Comparison of ENCODE assay signal across 7 mouse cellular contexts in genomic region chr7:30553021-30553589, GRCm38 (mm10). TPM values are rescaled to one million over a fixed set of nuclear protein-coding genes. Genes with fewer than 3 reads are reported as not detected.
DNase-seq lines count a peak whose midpoint lies in the region; ATAC-seq and TF ChIP-seq lines count a peak whose summit lies in the region.

No protein-coding gene starts in this region.

- TF ChIP-seq POLR2A in bone marrow macrophage, adult 2 months (IDR thresholded peaks at IDR 0.05; ENCODE audit: borderline replicate concordance, low read depth, low read length) = no peak

- peak overlapping the region; percentile 59 for H3K9ac ChIP-seq in forebrain, embryonic 14.5 days (ENCODE audit: low read length)
- H3K9ac ChIP-seq in limb, embryonic 12.5 days (replicated peaks) = peak overlapping the region; percentile 75
- peak overlapping the region; percentile 70 for H3K9ac ChIP-seq in midbrain, embryonic 13.5 days (replicated peaks)

- peaks cover 6% of the 10 kb centered on the region for H3K4me1 ChIP-seq in bone marrow macrophage, adult 2 months (ENCODE audit: control insufficient read depth, insufficient read depth, low read length)
- peaks cover 11% of the 10 kb centered on the region for H3K4me1 ChIP-seq in forebrain, embryonic 14.5 days (ENCODE audit: control insufficient read depth, insufficient read depth, low read length)
- peaks cover 16% of the 10 kb centered on the region for H3K4me1 ChIP-seq in limb, embryonic 12.5 days (replicated peaks)
- H3K4me1 ChIP-seq in midbrain, embryonic 13.5 days (replicated peaks) = peaks cover 25% of the 10 kb centered on the region

- no peak for ATAC-seq in forebrain, embryonic 14.5 days
- ATAC-seq in limb, embryonic 12.5 days (ENCODE audit: insufficient number of reproducible peaks, insufficient read depth, low FRiP score, low TSS enrichment, low read depth) = no peak
- no peak for ATAC-seq in midbrain, embryonic 13.5 days

- peak; percentile 67 for DNase-seq in MN1 (ENCODE audit: low spot score)
- peak; percentile 56 for DNase-seq in forebrain, embryonic 14.5 days (ENCODE audit: low spot score)
- DNase-seq in heart, postnatal 4 days = peak; percentile 87
- peak; percentile 65 for DNase-seq in thymus, postnatal 4 days

- H3K36me3 ChIP-seq in forebrain, embryonic 14.5 days (ENCODE audit: control insufficient read depth, insufficient read depth, low read length) = peaks cover 43% of the 10 kb centered on the region
- H3K36me3 ChIP-seq in limb, embryonic 12.5 days = peaks cover 51% of the 10 kb centered on the region
- peaks cover 51% of the 10 kb centered on the region for H3K36me3 ChIP-seq in midbrain, embryonic 13.5 days

- 2% methylated on average over 23 of the region's 23 CpGs for WGBS in forebrain, embryonic 14.5 days
- 4% methylated on average over 23 of the region's 23 CpGs for WGBS in limb, embryonic 12.5 days
- WGBS in midbrain, embryonic 13.5 days = 8% methylated on average over 23 of the region's 23 CpGs

- H3K27me3 ChIP-seq in forebrain, embryonic 14.5 days (replicated peaks; ENCODE audit: control insufficient read depth, insufficient read depth, low read length) = no peaks in the 10 kb centered on the region
- H3K27me3 ChIP-seq in limb, embryonic 12.5 days = no peaks in the 10 kb centered on the region
- H3K27me3 ChIP-seq in midbrain, embryonic 13.5 days = peaks cover 8% of the 10 kb centered on the region; the same call in 1 of the 2 replicates

- no peak for TF ChIP-seq CTCF in bone marrow macrophage, adult 2 months (IDR thresholded peaks at IDR 0.05; ENCODE audit: low read depth, low read length)

- H3K4me3 ChIP-seq in bone marrow macrophage, adult 2 months (ENCODE audit: insufficient read depth, low read length) = peak overlapping the region; percentile 89
- H3K4me3 ChIP-seq in forebrain, embryonic 14.5 days (ENCODE audit: low read depth, low read length) = peak overlapping the region; percentile 47
- H3K4me3 ChIP-seq in limb, embryonic 12.5 days (replicated peaks) = peak overlapping the region; percentile 52
- H3K4me3 ChIP-seq in midbrain, embryonic 13.5 days (replicated peaks) = peak overlapping the region; percentile 65

- no peaks in the 10 kb centered on the region for H3K9me3 ChIP-seq in forebrain, embryonic 14.5 days (replicated peaks; ENCODE audit: control insufficient read depth, low read length)
- H3K9me3 ChIP-seq in limb, embryonic 12.5 days = no peaks in the 10 kb centered on the region
- H3K9me3 ChIP-seq in midbrain, embryonic 13.5 days = no peaks in the 10 kb centered on the region

- peak overlapping the region; percentile 77 for H3K4me2 ChIP-seq in forebrain, embryonic 14.5 days (ENCODE audit: low read length)
- peak overlapping the region; percentile 89 for H3K4me2 ChIP-seq in limb, embryonic 12.5 days
- peak overlapping the region; percentile 85 for H3K4me2 ChIP-seq in midbrain, embryonic 13.5 days (replicated peaks)

- peak overlapping the region; percentile 37 for H3K27ac ChIP-seq in bone marrow macrophage, adult 2 months (ENCODE audit: insufficient read depth, low read depth, low read length)
- peak overlapping the region; percentile 59; the same call in 1 of the 2 replicates for H3K27ac ChIP-seq in forebrain, embryonic 14.5 days (ENCODE audit: low read depth, low read length)
- peak overlapping the region; percentile 96 for H3K27ac ChIP-seq in limb, embryonic 12.5 days
- H3K27ac ChIP-seq in midbrain, embryonic 13.5 days = peak overlapping the region; percentile 68; the same call in 1 of the 2 replicates

RNA-seq across cellular contexts. Expression of gene Proser3, which starts 1.0 kb away (rescaled TPM):
- 8.8 and 12.2 TPM in 2 replicates for polyA plus RNA-seq in bone marrow macrophage, adult 2 months (2012; ENCODE audit: insufficient read depth, insufficient read length, missing spikeins)
- polyA plus RNA-seq in forebrain, embryonic 14.5 days (2014; fragmentation: Nextera tagmentation; extraction: Ambion mirVana) = 6.2 and 7.1 TPM in 2 replicates
- 1 to 10 TPM; 5.2 to 7.8 TPM for total RNA-seq in heart, postnatal 4 days (2021)
- 15.3 and 16.0 TPM in 2 replicates for polyA plus RNA-seq in limb, embryonic 12.5 days (2016; fragmentation: Nextera tagmentation; extraction: Ambion mirVana)
- 8.7 and 12.3 TPM in 2 replicates for polyA plus RNA-seq in midbrain, embryonic 13.5 days (2015; fragmentation: Nextera tagmentation; extraction: Ambion mirVana)

RNA-seq across cellular contexts. Expression of gene Hspb6, which starts 1.1 kb away (rescaled TPM):
- polyA plus RNA-seq in bone marrow macrophage, adult 2 months (2012; ENCODE audit: insufficient read depth, insufficient read length, missing spikeins) = 12.0 and 14.6 TPM in 2 replicates
- 8.6 and 10.1 TPM in 2 replicates for polyA plus RNA-seq in forebrain, embryonic 14.5 days (2014; fragmentation: Nextera tagmentation; extraction: Ambion mirVana)
- 100 to 1,000 TPM; 279 to 308 TPM for total RNA-seq in heart, postnatal 4 days (2021)
- 9.5 and 10.9 TPM in 2 replicates for polyA plus RNA-seq in limb, embryonic 12.5 days (2016; fragmentation: Nextera tagmentation; extraction: Ambion mirVana)
- 5.7 and 6.6 TPM in 2 replicates for polyA plus RNA-seq in midbrain, embryonic 13.5 days (2015; fragmentation: Nextera tagmentation; extraction: Ambion mirVana)

RNA-seq across cellular contexts. Expression of gene Lin37, which starts 6.5 kb away (rescaled TPM):
- 29.6 and 44.3 TPM in 2 replicates for polyA plus RNA-seq in bone marrow macrophage, adult 2 months (2012; ENCODE audit: insufficient read depth, insufficient read length, missing spikeins)
- polyA plus RNA-seq in forebrain, embryonic 14.5 days (2014; fragmentation: Nextera tagmentation; extraction: Ambion mirVana) = 47.6 and 59.0 TPM in 2 replicates
- 10 to 100 TPM; 14.8 to 17.1 TPM for total RNA-seq in heart, postnatal 4 days (2021)
- 45.4 and 51.5 TPM in 2 replicates for polyA plus RNA-seq in limb, embryonic 12.5 days (2016; fragmentation: Nextera tagmentation; extraction: Ambion mirVana)
- 54.4 and 60.4 TPM in 2 replicates for polyA plus RNA-seq in midbrain, embryonic 13.5 days (2015; fragmentation: Nextera tagmentation; extraction: Ambion mirVana)

RNA-seq across cellular contexts. Expression of gene U2af1l4, which starts 10.0 kb away (rescaled TPM):
- 62.1 and 74.5 TPM in 2 replicates for polyA plus RNA-seq in bone marrow macrophage, adult 2 months (2012; ENCODE audit: insufficient read depth, insufficient read length, missing spikeins)
- polyA plus RNA-seq in forebrain, embryonic 14.5 days (2014; fragmentation: Nextera tagmentation; extraction: Ambion mirVana) = 132 and 135 TPM in 2 replicates
- total RNA-seq in heart, postnatal 4 days (2021) = 10 to 100 TPM; 70.5 to 72.7 TPM
- polyA plus RNA-seq in limb, embryonic 12.5 days (2016; fragmentation: Nextera tagmentation; extraction: Ambion mirVana) = 87.8 and 89.9 TPM in 2 replicates
- 92.5 and 102 TPM in 2 replicates for polyA plus RNA-seq in midbrain, embryonic 13.5 days (2015; fragmentation: Nextera tagmentation; extraction: Ambion mirVana)

RNA-seq across cellular contexts. Expression of gene Gm49396, which starts 10.0 kb away (rescaled TPM):
- 7.9 and 12.2 TPM in 2 replicates for polyA plus RNA-seq in bone marrow macrophage, adult 2 months (2012; ENCODE audit: insufficient read depth, insufficient read length, missing spikeins)
- polyA plus RNA-seq in forebrain, embryonic 14.5 days (2014; fragmentation: Nextera tagmentation; extraction: Ambion mirVana) = 7.0 and 10.7 TPM in 2 replicates
- 1 to 10 TPM; 2.1 to 3.1 TPM for total RNA-seq in heart, postnatal 4 days (2021)
- polyA plus RNA-seq in limb, embryonic 12.5 days (2016; fragmentation: Nextera tagmentation; extraction: Ambion mirVana) = 16.3 and 18.5 TPM in 2 replicates
- 20.7 and 22.6 TPM in 2 replicates for polyA plus RNA-seq in midbrain, embryonic 13.5 days (2015; fragmentation: Nextera tagmentation; extraction: Ambion mirVana)

Comparison
In these comparisons a context has a peak if more than half of its experiments do, and no peak if none do; other contexts are left out.
1. H3K27ac ChIP-seq: peak in every context shown above with its lines; median percentile 96 in limb, embryonic 12.5 days; 68 in midbrain, embryonic 13.5 days; 59 in forebrain, embryonic 14.5 days; 37 in bone marrow macrophage, adult 2 months.